Mouse (Mus musculus) heart, adult 11 months (tissue): ENCODE results near the gene Pole4.

Experiments
- DNase-seq: peaks from one replicate; pipeline ENCODE4 v3.0.0; 2022

Gene Pole4

DNA sequence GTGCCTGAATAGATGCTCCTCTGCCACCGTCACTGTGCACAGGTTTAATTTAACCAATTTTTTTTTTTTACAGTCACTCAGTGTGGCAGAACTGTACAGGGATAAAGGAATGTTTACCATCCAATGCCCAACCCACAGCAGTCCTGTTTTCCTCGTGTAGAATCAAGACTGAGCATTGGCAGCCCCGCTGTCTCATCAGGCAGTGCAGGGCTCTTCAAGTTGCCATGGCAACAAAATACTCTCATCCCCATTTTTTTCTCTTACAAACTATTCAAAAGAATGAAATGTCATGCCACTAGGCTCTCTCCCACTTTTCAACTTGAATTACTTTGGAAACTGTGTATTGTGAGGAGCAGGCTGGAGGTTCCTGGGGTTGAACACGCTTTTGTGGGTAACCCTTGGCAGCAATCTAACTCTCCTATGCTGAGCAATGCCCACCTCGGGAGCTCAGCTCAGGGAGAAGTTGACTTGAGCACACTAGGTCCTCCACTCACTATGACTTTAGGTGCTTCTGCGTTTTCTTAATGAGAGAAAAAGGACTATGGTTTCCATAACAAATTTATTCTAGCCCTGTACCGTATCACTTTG, 95.7 kb downstream of the Pole4 start:
- peak; percentile 37 for DNase-seq

DNA sequence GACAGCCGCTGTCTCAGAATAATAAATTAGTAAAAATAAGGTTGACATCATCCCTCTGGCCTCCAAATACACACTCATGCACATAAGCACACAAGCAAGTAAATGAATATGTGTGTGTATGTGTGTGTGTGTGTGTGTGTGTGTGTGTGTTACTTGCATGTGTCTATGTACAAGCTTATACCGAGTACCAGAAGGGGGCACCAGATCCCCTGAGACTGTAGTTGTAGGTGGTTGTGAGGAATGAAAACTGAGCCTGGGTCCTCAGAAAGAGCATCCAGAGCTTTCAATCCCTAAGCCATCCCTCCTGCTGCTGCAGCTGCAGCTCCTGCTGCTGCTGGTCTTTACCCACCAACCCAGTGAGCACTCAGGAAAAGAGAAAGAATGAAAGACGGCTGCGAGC, 96.4 kb downstream of the Pole4 start:
- DNase-seq, result peak; percentile 40

DNA sequence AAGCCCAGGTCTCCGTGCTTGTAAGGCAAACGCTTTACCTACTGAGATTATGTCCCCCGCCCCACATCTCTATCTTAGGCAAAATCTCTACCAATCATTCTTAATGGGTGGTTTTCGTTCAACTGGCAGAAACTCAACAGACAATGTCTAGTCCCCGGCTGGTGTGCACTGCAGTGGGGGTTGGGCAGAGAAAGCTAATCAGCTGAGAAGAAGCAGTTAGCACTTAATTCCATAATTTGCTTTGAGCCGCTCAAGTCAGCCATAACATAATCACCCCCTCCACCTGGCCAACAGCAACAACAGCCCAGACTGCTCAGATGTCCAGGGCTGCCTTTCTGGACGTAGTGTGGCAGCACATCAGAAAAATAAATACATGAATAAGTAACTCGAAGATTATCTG, 100.4 kb downstream of the Pole4 start:
- DNase-seq, result peak; percentile 33

DNA sequence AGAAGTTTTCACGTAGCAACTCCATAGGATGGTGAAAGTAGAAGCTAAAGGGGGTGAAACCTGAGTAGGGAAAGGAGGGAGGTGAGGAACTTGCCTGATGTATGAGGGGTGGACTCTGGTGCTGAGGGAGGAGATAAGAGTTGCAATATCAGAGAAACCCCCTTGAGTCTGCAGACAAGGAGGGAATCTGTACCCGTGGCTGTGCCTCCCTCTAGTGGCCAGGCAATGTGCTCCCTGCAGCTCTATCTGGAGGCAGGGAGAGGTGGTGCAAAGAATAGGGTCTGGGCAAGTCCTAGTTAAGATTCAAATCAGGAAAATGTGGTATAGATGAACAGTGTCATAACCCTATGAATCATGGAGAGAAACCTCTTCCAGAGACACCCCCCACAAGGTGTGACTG, 101.5 kb downstream of the Pole4 start:
- DNase-seq, result peak; percentile 77

DNA sequence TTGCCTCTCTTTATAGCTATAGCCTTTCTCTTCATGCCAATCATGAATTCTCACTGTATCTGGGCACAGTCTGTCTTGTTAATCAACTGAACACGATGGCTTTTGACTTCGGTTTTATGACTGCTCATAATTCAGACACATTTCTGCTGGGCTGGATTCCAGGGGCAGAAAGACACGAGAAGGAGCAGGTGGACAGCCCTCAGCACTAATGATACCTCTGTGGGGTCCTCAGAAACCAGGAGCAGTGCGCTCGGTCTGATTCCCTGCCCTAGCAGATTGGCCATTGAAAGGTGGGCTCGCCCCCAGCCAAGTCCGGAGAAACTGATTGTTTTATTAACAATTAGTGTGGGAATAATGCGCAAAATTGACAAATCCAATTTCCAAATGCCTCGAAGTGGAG, 101.9 kb downstream of the Pole4 start:
- DNase-seq, result peak; percentile 53

- peak; percentile 44 for DNase-seq
Observed at GRCm38 (mm10) chr6:82595461-82596090, 109.6 kb downstream of the Pole4 start.

DNA sequence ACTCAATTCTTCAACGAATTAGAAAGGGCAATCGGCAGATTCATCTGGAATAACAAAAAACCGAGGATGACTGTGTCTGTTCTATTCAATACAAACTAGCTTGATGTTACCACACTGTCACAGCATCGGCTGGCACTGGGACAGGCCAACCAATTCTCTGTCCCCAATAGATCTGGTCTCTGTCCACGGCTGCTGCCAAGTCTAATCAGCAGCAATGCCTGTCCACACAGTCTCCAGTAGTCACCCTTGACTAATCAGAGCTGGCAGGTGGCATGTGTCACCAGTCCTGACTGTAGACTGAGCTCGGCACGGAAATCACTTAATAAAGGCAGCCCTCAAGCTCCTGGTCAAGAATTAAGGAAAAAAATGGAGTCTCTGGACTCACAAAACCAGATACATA, 115.8 kb downstream of the Pole4 start:
- DNase-seq, result peak; percentile 94

DNA sequence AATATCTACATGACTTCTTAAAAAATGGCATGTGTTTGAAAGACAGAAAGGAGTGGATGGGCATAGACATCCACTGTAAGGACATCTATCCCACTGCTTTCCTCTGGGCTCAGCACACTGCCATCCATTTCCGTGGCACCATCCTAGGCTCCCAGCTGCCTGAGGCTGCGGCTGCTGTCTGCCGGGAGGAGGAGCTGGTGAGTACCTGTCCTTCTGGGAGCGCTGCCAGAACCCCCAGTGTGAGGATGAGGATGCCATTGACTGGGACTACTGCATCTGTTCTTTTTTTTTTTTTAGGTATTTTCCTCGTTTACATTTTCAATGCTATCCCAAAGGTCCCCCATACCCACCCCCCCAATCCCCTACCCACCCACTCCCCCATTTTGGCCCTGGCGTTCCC, 119.8 kb downstream of the Pole4 start:
- DNase-seq, result no peak

- DNase-seq, result peak; percentile 12
Observed at GRCm38 (mm10) chr6:82575445-82575844, 129.7 kb downstream of the Pole4 start.
